Mouse (Mus musculus): ENCODE data around the gene Cd8b1. TPM values are rescaled to one million over a fixed set of nuclear protein-coding genes. Genes with fewer than 3 reads are reported as not detected.

The Cd8b1 gene
- polyA plus RNA-seq (2012; ENCODE audit: insufficient read depth, insufficient read length, low replicate concordance, missing spikeins): 314 TPM in 1 of 2 replicates, not detected in the other

DNA sequence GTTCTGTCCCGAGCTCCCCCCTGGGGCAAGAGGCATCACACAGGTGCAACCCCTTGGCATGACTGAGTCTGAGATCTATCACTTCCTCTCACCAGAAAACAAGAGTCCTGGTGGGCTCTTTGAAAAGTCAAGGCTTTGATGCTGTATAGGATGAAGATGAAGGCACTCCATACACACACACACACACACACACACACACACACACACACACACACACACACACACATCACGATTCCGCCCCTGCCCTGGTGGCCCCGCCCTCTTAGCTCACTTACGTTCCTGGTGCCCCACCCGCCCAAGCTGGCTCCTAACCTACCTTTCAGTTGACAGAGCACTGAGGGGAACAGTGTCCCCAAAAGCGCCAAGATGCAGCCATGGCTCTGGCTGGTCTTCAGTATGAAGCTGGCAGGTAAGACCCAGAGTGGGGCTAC is at the start of gene Cd8b1:
Gene Cd8b1 (plus strand): TSS at position 298 of the 431 bp plus-strand sequence.
- Histone ChIP-seq H3K27ac (ENCODE audit: insufficient read depth, low read depth, low read length) (no peak within 1 kb of the TSS; the same call in 1 of the 2 replicates), H3K4me1 (ENCODE audit: control insufficient read depth, insufficient read depth, low read length) (no peaks in the 10 kb centered on the region), H3K4me3 (ENCODE audit: insufficient read depth, low read depth, low read length) (no peak within 1 kb of the TSS; the same call in 1 of the 2 replicates)
- TF ChIP-seq CTCF (IDR thresholded peaks at IDR 0.05; ENCODE audit: insufficient read depth, low read depth, low read length): no peak
- no peak for TF ChIP-seq POLR2A (IDR thresholded peaks at IDR 0.05; ENCODE audit: insufficient read depth, low read depth, low read length)
- WGBS: 80% methylated on average over 7 of the region's 7 CpGs

GRCm38 (mm10) chr6:71273715-71274114 is 48.9 kb upstream of the Cd8b1 start:
- H3K27ac ChIP-seq (ENCODE audit: insufficient read depth, low read depth, low read length): no peak overlapping the region
- TF ChIP-seq CTCF (IDR thresholded peaks at IDR 0.05; ENCODE audit: insufficient read depth, low read depth, low read length): no peak
- TF ChIP-seq POLR2A (IDR thresholded peaks at IDR 0.05; ENCODE audit: insufficient read depth, low read depth, low read length): no peak
- no peak overlapping the region for H3K4me3 ChIP-seq (ENCODE audit: insufficient read depth, low read depth, low read length)
- WGBS: 97% methylated on average over 1 of the region's 1 CpGs
- H3K4me1 ChIP-seq (ENCODE audit: control insufficient read depth, insufficient read depth, low read length): no peaks in the 10 kb centered on the region

DNA sequence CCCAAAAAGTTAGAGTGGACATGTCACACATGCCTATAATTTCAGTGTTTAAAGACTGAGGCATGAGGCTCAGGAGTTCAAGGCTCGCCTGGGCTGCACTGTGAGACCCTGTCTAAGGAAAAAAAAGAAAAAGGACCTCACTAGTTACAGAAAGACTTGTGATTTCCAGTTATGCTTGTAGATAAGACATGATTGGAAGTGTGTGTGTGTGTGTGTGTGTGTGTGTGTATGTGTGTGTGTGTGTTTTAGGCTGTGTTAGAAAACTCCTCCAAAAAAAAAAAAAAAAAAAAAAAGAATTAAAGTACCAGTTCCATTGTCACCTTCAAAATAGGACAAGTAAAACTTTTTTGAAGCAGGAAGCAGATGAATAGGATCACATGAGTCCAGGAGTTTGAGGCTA is 48.0 kb upstream of the Cd8b1 start:
- TF ChIP-seq CTCF (IDR thresholded peaks at IDR 0.05; ENCODE audit: insufficient read depth, low read depth, low read length) (no peak), POLR2A (IDR thresholded peaks at IDR 0.05; ENCODE audit: insufficient read depth, low read depth, low read length) (no peak)
- WGBS: 92% methylated on average over 1 of the region's 1 CpGs
- Histone ChIP-seq H3K27ac (ENCODE audit: insufficient read depth, low read depth, low read length) (no peak overlapping the region), H3K4me3 (ENCODE audit: insufficient read depth, low read depth, low read length) (no peak overlapping the region), H3K4me1 (ENCODE audit: control insufficient read depth, insufficient read depth, low read length) (no peaks in the 10 kb centered on the region)

DNA sequence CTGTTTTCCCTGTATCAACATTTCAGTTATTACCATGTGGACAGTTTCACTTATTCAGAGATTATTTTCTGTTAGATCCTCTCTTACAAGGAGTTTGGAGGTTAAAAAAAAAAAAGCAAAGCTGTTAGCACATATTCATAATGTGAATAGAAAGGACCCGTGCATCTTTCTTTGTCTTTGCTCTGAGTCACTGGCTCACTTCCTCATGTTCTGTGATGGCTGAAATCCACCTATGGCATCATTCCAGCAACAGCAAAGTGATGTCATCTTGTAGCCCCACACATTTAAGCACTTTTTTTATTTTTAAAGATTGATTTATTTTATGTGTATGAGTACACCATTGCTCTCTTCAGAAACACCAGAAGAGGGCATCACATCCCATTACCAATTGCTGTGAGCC is 43.2 kb upstream of the Cd8b1 start:
- TF ChIP-seq POLR2A (IDR thresholded peaks at IDR 0.05; ENCODE audit: insufficient read depth, low read depth, low read length) (no peak), CTCF (IDR thresholded peaks at IDR 0.05; ENCODE audit: insufficient read depth, low read depth, low read length) (no peak)
- no peak overlapping the region for H3K4me3 ChIP-seq (ENCODE audit: insufficient read depth, low read depth, low read length)
- H3K4me1 ChIP-seq (ENCODE audit: control insufficient read depth, insufficient read depth, low read length): no peaks in the 10 kb centered on the region
- 30% methylated on average over 1 of the region's 1 CpGs for WGBS
- no peak overlapping the region for H3K27ac ChIP-seq (ENCODE audit: insufficient read depth, low read depth, low read length)

- no peak overlapping the region for H3K27ac ChIP-seq (ENCODE audit: insufficient read depth, low read depth, low read length)
- H3K4me3 ChIP-seq (ENCODE audit: insufficient read depth, low read depth, low read length): no peak overlapping the region
- H3K4me1 ChIP-seq (ENCODE audit: control insufficient read depth, insufficient read depth, low read length): no peaks in the 10 kb centered on the region
- WGBS: 88% methylated on average over 14 of the region's 14 CpGs
- TF ChIP-seq POLR2A (IDR thresholded peaks at IDR 0.05; ENCODE audit: insufficient read depth, low read depth, low read length) (no peak), CTCF (IDR thresholded peaks at IDR 0.05; ENCODE audit: insufficient read depth, low read depth, low read length) (no peak)
These were observed 29.1 kb upstream of the Cd8b1 start for GRCm38 (mm10) chr6:71293509-71293908.

DNA sequence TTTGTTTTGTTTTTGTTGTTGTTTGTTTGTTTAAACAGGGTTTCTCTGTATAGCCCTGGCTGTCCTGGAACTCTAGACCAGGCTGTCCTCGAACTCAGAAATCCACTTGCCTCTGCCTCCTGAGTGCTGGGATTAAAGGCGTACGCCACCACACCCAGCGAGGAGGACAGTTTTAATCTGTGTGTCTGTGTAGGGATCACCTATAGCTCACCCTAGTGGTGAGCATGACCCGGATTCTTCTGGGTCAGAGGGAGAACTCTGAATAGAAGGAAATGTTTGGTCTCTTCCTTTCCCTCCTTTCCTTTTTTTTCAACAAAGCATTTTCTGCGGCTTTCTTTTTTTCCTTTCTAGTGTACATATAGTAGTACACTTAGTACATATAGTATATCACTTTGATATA is 27.3 kb upstream of the Cd8b1 start:
- 78% methylated on average over 6 of the region's 6 CpGs for WGBS
- no peak overlapping the region for H3K27ac ChIP-seq (ENCODE audit: insufficient read depth, low read depth, low read length)
- no peaks in the 10 kb centered on the region for H3K4me1 ChIP-seq (ENCODE audit: control insufficient read depth, insufficient read depth, low read length)
- no peak for TF ChIP-seq POLR2A (IDR thresholded peaks at IDR 0.05; ENCODE audit: insufficient read depth, low read depth, low read length)
- no peak for TF ChIP-seq CTCF (IDR thresholded peaks at IDR 0.05; ENCODE audit: insufficient read depth, low read depth, low read length)
- H3K4me3 ChIP-seq (ENCODE audit: insufficient read depth, low read depth, low read length): no peak overlapping the region

- no peak overlapping the region for H3K4me3 ChIP-seq (ENCODE audit: insufficient read depth, low read depth, low read length)
- H3K4me1 ChIP-seq (ENCODE audit: control insufficient read depth, insufficient read depth, low read length): no peaks in the 10 kb centered on the region
- WGBS: 71% methylated on average over 2 of the region's 2 CpGs
- no peak for TF ChIP-seq POLR2A (IDR thresholded peaks at IDR 0.05; ENCODE audit: insufficient read depth, low read depth, low read length)
- TF ChIP-seq CTCF (IDR thresholded peaks at IDR 0.05; ENCODE audit: insufficient read depth, low read depth, low read length): no peak
- no peak overlapping the region for H3K27ac ChIP-seq (ENCODE audit: insufficient read depth, low read depth, low read length)
These were observed 24.5 kb upstream of the Cd8b1 start for GRCm38 (mm10) chr6:71298051-71298450.

DNA sequence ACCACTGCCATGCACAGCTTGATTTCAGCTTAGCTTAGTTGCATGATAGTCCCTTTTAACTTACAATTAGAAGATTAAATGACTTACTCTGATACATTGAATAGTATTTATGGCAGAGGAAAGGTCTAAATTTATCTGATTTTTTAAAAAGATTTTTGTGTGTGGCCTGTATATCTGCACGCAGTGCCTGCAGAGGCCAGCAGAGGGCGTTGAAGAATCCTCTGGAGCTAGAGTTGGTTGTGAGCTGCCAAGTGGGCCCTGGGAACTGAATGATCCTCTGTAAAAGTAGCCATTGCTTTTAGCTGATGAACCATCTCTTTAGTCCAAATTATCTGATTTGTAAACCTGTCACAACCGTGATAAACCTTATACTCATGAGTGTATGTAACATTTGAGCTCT is 23.8 kb upstream of the Cd8b1 start:
- Histone ChIP-seq H3K4me1 (ENCODE audit: control insufficient read depth, insufficient read depth, low read length) (no peaks in the 10 kb centered on the region), H3K4me3 (ENCODE audit: insufficient read depth, low read depth, low read length) (no peak overlapping the region), H3K27ac (ENCODE audit: insufficient read depth, low read depth, low read length) (no peak overlapping the region)
- TF ChIP-seq CTCF (IDR thresholded peaks at IDR 0.05; ENCODE audit: insufficient read depth, low read depth, low read length) (no peak), POLR2A (IDR thresholded peaks at IDR 0.05; ENCODE audit: insufficient read depth, low read depth, low read length) (no peak)
- 49% methylated on average over 3 of the region's 3 CpGs for WGBS

- no peak overlapping the region for H3K27ac ChIP-seq (ENCODE audit: insufficient read depth, low read depth, low read length)
- 69% methylated on average over 6 of the region's 6 CpGs for WGBS
- H3K4me1 ChIP-seq (ENCODE audit: control insufficient read depth, insufficient read depth, low read length): no peaks in the 10 kb centered on the region
- TF ChIP-seq CTCF (IDR thresholded peaks at IDR 0.05; ENCODE audit: insufficient read depth, low read depth, low read length): no peak
- no peak for TF ChIP-seq POLR2A (IDR thresholded peaks at IDR 0.05; ENCODE audit: insufficient read depth, low read depth, low read length)
- H3K4me3 ChIP-seq (ENCODE audit: insufficient read depth, low read depth, low read length): no peak overlapping the region
These were observed 20.4 kb upstream of the Cd8b1 start for GRCm38 (mm10) chr6:71302097-71302731.
